Mouse (Mus musculus): Measurements from ENCODE around the gene Tldc2.

DNA sequence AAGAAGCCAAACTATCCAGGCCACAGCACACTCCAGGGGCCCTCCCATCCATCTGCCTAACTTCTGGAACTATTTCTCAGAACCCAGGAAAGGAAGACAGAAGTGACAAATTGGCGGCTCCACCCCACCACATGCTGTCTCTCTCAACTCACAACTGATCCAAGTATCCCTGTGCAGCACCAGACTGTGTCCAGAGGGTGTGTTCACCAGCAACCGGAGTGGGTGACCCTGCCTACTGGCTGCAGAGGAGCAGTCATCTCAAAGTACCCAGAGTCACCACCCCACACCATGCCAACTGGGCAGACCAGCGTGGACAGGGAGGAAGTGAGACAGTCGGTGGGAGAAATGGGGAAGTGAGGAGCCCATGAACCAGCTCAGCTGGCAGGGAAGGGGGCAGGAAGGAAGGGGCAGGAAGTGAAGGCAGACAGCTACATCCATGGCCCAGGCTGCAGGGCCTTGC lies 23.6 kb upstream of the Tldc2 start:
- TF ChIP-seq CTCF (IDR thresholded peaks at IDR 0.05; ENCODE audit: low read depth) (no peak), EP300 (IDR thresholded peaks at IDR 0.05; ENCODE audit: low read depth) (no peak)

All from liver, postnatal 0 days (tissue).